Mouse (Mus musculus) large intestine, adult 2 months (tissue): Measurements from ENCODE around the gene Avil. TPM values are rescaled to one million over a fixed set of nuclear protein-coding genes. Genes with fewer than 3 reads are reported as not detected.
A peak's percentile ranks its signal among the peaks of the same experiment; 100 is the strongest.

ENCODE experiments used
- DNase-seq: peaks from one replicate; pipeline ENCODE4 v3.0.0-alpha.2; 2012; ENCODE audit warnings: low read depth, low spot score
- WGBS: fragments of 180-500 bp; shearing (Covaris S2); methylation state at CpG from one replicate; pipeline ENCODE4 v1.1.7; 2018; 5-methylcytosine and 5-hydroxymethylcytosine counted together
- polyA plus RNA-seq: library from polyadenylated mRNA; depleted of rRNA; stranded (reverse); fragments of >200 nt; gene quantifications from 2 replicates; pipeline ENCODE4 v1.2.3, GENCODE M21; 2012

The Avil gene
- polyA plus RNA-seq, 1 experiment, result 1.5 TPM

DNA sequence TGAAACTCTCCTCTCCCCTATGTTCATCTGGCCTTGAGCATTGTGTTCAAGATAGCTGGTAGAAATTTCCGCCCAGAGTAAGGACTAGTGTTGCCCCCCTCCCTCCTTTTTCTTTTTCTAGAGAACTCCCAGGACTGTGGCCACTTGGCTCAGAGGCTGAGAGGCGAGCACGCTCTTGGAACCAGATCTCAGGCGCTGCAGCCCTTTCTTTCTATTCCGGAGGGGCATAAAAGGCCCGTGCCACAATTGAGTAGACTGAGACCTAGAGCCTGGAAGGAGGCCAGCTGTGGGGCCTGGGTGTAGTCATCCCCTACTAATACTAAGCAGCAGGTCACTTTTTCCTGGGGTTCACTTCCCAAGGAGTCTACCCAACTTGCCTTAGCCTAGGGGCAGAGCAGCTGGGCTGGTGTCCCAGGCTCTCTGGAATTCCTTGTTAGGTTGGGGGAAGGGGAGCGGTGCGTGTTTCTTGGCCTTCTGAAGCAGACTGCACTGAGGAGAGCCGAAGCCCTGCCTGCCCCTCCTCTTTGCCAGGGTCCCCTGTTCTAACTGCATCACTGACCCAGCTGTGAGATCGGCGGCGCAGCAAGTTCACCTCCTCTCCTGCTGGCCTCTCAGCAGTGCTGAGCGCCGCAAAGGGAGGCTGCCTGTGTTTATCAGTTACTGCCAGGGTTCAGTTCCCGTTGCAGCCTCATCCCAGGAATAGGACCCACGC is 20.1 kb upstream of the Avil start:
- WGBS, result 3% methylated on average over 16 of the region's 16 CpGs
- no peak for DNase-seq

GRCm38 (mm10) chr10:126980933-126981530 is 19.5 kb upstream of the Avil start:
- no peak for DNase-seq
- 9% methylated on average over 11 of the region's 11 CpGs for WGBS

- 23% methylated on average over 3 of the region's 3 CpGs for WGBS
- no peak for DNase-seq
These were observed 18.8 kb upstream of the Avil start for GRCm38 (mm10) chr10:126981746-126982145.

GRCm38 (mm10) chr10:126983193-126983725 is 17.2 kb upstream of the Avil start:
- 27% methylated on average over 14 of the region's 14 CpGs for WGBS

GRCm38 (mm10) chr10:126984189-126985004 is 16.1 kb upstream of the Avil start:
- 6% methylated on average over 5 of the region's 5 CpGs for WGBS
- no peak for DNase-seq

More at GRCm38 (mm10) chr10:126983193-126983725, 17.2 kb upstream of the Avil start:
- DNase-seq, result no peak

DNA sequence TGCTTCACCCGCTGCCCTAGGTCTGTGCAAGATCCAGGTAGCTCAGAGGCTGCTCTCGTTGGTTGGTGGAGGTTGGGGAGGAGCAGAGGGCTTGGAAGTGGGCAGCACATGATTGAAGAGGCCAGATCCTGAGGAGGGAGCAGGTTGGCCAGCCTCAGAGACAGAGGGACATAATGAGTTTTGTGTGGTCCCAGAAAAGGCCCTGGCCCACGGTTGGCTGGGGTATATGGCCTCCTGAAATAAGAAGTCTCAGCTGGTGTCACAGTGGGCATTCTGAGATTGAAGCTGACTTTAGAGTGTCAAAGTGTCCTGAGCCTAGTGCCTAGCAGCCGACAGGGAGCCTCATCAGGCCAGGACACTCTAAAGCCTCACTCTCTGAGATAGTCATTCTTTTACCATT is 15.4 kb upstream of the Avil start:
- no peak for DNase-seq
- 63% methylated on average over 4 of the region's 4 CpGs for WGBS

DNA sequence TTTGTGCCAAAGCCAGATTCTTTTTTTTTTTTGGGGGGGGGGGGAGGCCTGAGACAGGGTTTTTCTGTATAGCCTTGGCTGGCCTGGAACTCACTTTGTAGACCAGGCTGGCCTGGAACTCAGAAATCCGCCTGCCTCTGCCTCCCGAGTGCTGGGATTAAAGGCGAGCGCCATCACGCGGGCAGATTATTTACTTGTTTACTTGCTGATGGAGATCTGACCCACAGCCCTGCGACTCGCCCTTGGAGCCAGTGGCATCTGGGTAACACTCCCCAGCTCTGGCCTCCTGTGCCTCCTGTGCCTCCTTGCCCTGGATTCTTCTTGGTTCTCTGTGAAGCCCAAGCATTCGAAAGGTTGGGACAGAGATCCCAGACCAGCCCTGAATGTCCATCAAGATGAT is 14.9 kb upstream of the Avil start:
- no peak for DNase-seq
- 74% methylated on average over 9 of the region's 9 CpGs for WGBS

GRCm38 (mm10) chr10:126986541-126986961 is 14.0 kb upstream of the Avil start:
- 27% methylated on average over 4 of the region's 4 CpGs for WGBS
- DNase-seq, result no peak

- 44% methylated on average over 8 of the region's 8 CpGs for WGBS
These were observed 13.1 kb upstream of the Avil start for GRCm38 (mm10) chr10:126987183-126988118.

DNA sequence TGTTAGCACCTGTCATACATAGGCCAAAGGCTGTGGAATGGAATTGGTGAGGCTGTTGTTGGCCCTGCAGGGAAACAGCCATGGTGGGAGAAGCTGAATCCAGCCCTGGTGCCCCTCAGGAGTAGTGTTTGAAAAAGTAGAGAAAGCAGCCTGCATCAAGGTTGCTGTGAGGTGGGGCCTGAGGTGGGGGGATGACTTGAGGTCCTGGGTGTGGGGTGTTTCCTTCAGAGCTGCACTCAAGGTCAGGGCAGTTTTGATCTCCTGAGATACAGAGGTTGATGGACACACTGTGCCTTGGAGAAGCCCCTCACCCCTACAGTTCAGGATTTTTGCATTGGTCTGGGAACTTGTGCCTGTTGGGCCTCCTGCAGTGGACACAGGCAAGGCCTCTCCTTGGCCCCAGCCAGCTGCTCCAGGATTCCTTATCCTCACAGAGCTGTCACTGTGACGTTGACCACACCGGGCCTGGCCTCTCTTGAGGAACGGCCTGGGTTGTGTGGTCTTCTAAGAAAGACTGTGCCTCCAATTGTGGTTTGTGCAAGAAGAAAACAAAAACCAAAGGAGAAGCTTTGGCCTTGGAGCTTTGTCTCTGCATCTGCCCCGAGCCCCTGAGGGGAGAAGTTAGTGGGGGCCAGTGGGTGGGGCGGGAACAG is 11.9 kb upstream of the Avil start:
- WGBS, result 53% methylated on average over 5 of the region's 5 CpGs
- no peak for DNase-seq

More at GRCm38 (mm10) chr10:126987183-126988118, 13.1 kb upstream of the Avil start:
- no peak for DNase-seq

DNA sequence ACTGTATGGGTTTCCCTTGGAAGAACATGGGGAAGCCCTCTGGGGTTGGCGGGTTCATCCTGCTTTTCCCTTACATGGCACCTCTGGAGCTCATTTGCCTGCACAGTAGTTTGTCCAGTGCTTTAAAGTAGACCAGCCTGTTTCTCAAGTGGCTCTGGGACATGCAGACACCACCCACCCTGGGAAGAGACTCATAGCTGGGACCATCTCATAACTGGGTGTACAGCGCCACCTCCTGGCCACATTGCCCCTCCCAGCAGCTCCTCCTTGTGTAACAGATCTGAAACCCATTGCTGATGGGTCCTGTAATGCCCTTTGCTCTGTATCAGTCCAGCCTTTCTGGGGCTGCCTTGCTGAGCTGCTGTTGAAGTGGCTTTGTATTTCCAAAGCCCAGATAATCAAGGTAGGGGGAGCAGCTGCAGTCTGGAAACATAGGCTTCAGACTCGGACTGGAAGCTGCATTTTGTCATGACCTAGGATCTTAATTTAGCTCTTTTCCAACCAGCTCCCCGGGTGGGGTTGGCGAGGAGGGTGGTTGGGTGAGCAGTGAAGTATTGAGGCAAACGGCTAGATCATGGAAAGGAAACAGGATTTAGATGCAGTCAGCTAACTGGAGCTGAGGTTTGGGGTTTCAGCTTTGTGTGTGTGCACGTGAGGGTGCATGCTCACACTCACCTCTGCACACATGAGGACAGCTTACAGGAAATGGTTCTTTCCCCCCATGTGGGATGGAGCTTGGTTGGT is 10.0 kb upstream of the Avil start:
- 32% methylated on average over 7 of the region's 7 CpGs for WGBS
- DNase-seq, result peak; percentile 75

- no peak for DNase-seq
- WGBS, result 14% methylated on average over 3 of the region's 3 CpGs
These were observed 8.8 kb upstream of the Avil start for GRCm38 (mm10) chr10:126991676-126992075.

- DNase-seq, result no peak
- WGBS, result 86% methylated on average over 3 of the region's 3 CpGs
These were observed 6.9 kb upstream of the Avil start for GRCm38 (mm10) chr10:126993621-126994020.

- no peak for DNase-seq
- WGBS, result 53% methylated on average over 13 of the region's 13 CpGs
These were observed 3.0 kb upstream of the Avil start for GRCm38 (mm10) chr10:126997340-126998113.

DNA sequence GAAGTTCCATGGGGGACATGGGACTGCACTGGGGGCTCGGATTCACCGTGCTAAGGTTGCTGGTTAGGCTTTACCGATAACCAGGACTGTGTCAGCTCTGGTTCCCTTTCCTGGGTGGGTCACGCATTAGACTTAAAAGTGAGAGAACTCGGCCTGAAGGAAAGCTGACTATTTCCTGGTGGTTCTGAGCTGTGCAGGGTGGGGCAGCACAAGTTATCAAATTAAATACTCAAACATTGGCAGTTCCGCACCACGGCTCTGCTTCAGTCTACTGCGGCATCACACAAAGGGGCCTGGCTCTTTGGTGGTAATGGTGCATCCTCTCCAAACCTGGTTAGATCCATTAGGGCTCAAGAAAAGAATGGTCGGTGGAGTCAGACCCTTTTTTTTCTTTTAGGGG is 788 bp downstream of the Avil start:
- WGBS, result 31% methylated on average over 9 of the region's 9 CpGs
- DNase-seq, result no peak

DNA sequence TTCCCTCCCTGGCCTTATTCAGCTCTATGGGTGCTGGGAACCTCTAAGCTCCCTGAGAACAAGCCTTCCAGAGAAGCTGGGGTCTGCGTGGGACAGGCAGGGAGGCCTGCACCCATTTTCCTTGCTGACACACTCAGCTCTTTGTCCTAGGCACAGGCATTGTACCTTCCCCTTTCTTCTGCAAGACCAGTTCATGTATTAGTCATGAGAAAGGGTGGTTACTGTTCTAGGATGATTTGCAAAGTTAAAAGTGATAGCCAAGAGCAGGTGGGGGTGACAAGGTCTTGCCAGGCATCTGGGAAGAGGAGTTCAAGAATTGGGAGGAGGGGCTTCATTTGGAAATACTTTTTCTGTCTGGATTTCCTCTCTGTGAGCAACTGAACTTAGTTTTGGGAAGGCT is 1.5 kb downstream of the Avil start:
- DNase-seq, result no peak
- WGBS, result 66% methylated on average over 1 of the region's 1 CpGs

- no peak for DNase-seq
- WGBS, result 70% methylated on average over 5 of the region's 5 CpGs
These were observed 2.3 kb downstream of the Avil start for GRCm38 (mm10) chr10:127002765-127003164.
